Mouse (Mus musculus): ENCODE measurements around the gene Dpf3. TPM values are rescaled to one million over a fixed set of nuclear protein-coding genes. Genes with fewer than 3 reads are reported as not detected.

Dpf3 gene
- total RNA-seq, 2 experiments from 2014 or later, result 21.7 to 23.7 TPM

- DNase-seq (ENCODE audit: low spot score), result no peak
These were observed 273.6 kb downstream of the Dpf3 start for GRCm38 (mm10) chr12:83213879-83214341.

- DNase-seq (ENCODE audit: low spot score), result no peak
These were observed 275.5 kb downstream of the Dpf3 start for GRCm38 (mm10) chr12:83211976-83212375.

- DNase-seq (ENCODE audit: low spot score), result no peak
These were observed 276.2 kb downstream of the Dpf3 start for GRCm38 (mm10) chr12:83211146-83211822.

- DNase-seq (ENCODE audit: low spot score), result no peak
These were observed 276.8 kb downstream of the Dpf3 start for GRCm38 (mm10) chr12:83210735-83211134.

- DNase-seq (ENCODE audit: low spot score), result no peak
These were observed 277.2 kb downstream of the Dpf3 start for GRCm38 (mm10) chr12:83210294-83210693.

- no peak for DNase-seq (ENCODE audit: low spot score)
These were observed 278.1 kb downstream of the Dpf3 start for GRCm38 (mm10) chr12:83209461-83209860.

GRCm38 (mm10) chr12:83208841-83209240, 278.7 kb downstream of the Dpf3 start:
- DNase-seq (ENCODE audit: low spot score), result no peak

- no peak for DNase-seq (ENCODE audit: low spot score)
These were observed 279.5 kb downstream of the Dpf3 start for GRCm38 (mm10) chr12:83208011-83208410.

GRCm38 (mm10) chr12:83207481-83207880, 280.0 kb downstream of the Dpf3 start:
- no peak for DNase-seq (ENCODE audit: low spot score)

- DNase-seq (ENCODE audit: low spot score), result no peak
These were observed 280.6 kb downstream of the Dpf3 start for GRCm38 (mm10) chr12:83206866-83207265.

- no peak for DNase-seq (ENCODE audit: low spot score)
These were observed 283.2 kb downstream of the Dpf3 start for GRCm38 (mm10) chr12:83204361-83204760.

GRCm38 (mm10) chr12:83201674-83202073, 285.8 kb downstream of the Dpf3 start:
- no peak for DNase-seq (ENCODE audit: low spot score)

- no peak for DNase-seq (ENCODE audit: low spot score)
These were observed 307.0 kb downstream of the Dpf3 start for GRCm38 (mm10) chr12:83180561-83180960.

- DNase-seq (ENCODE audit: low spot score), result no peak
These were observed 307.7 kb downstream of the Dpf3 start for GRCm38 (mm10) chr12:83179860-83180259.

GRCm38 (mm10) chr12:83178770-83179169, 308.7 kb downstream of the Dpf3 start:
- no peak for DNase-seq (ENCODE audit: low spot score)

GRCm38 (mm10) chr12:83169495-83170209, 317.9 kb downstream of the Dpf3 start:
- no peak for DNase-seq (ENCODE audit: low spot score)

GRCm38 (mm10) chr12:83168310-83168709, 319.2 kb downstream of the Dpf3 start:
- no peak for DNase-seq (ENCODE audit: low spot score)

- DNase-seq (ENCODE audit: low spot score), result no peak
These were observed 322.5 kb downstream of the Dpf3 start for GRCm38 (mm10) chr12:83165058-83165457.

Other genes with a start within 250 kb of the Dpf3 start
- 10 to 100 TPM; 19.6 to 21.2 TPM for gene Dcaf4, start 32.8 kb upstream of the Dpf3 start, total RNA-seq (2021)
- gene Zfyve1, start 109.5 kb upstream of the Dpf3 start, total RNA-seq (2021), result 10 to 100 TPM; 20.0 to 23.8 TPM
- gene Rbm25, start 143.5 kb upstream of the Dpf3 start, total RNA-seq (2021), result 10 to 100 TPM; 35.9 to 40.6 TPM
- 10 to 100 TPM; 25.1 to 31.5 TPM for gene Psen1, start 200.4 kb upstream of the Dpf3 start, total RNA-seq (2021)